Mouse (Mus musculus) lung, postnatal 0 days (tissue): Measurements from ENCODE around the gene Pde4d. TPM values are rescaled to one million over a fixed set of nuclear protein-coding genes. Genes with fewer than 3 reads are reported as not detected.

Source experiments
- ATAC-seq: fragments of 200-750 bp; cut with Nextera tagmentation; 2 replicates; pipeline ENCODE4 v1.8.0; 2017; ENCODE audit warnings: moderate library complexity
- DNase-seq: peaks from one replicate; pipeline ENCODE4 v3.0.0-alpha.2; 2016; ENCODE audit warnings: low spot score
- H3K27ac ChIP-seq: fragments of 300-500 bp; sonication (generic); 2 replicates; pipeline ENCODE4 v1.5.1; 2014; ENCODE audit warnings: antibody characterized with exemption, mild to moderate bottlenecking, low read length, mixed read lengths
- H3K27me3 ChIP-seq: fragments of 300-500 bp; sonication (generic); replicated peaks from 2 replicates; pipeline ENCODE4 v1.6.1; 2014; ENCODE audit warnings: low read length, mixed read lengths; ENCODE audit not compliant: insufficient read depth
- H3K36me3 ChIP-seq: fragments of 300-500 bp; sonication (generic); 2 replicates; pipeline ENCODE4 v1.6.1; 2014; ENCODE audit warnings: low read length, mixed read lengths; ENCODE audit not compliant: insufficient read depth
- H3K4me1 ChIP-seq: fragments of 300-500 bp; sonication (generic); 2 replicates; pipeline ENCODE4 v1.6.1; 2014; ENCODE audit warnings: antibody characterized with exemption, low read depth, low read length, mixed read lengths; ENCODE audit not compliant: insufficient read depth
- H3K4me2 ChIP-seq: fragments of 300-500 bp; sonication (generic); replicated peaks from 2 replicates; pipeline ENCODE4 v1.6.1; 2014; ENCODE audit warnings: low read depth, mild to moderate bottlenecking, low read length, moderate library complexity, mixed read lengths
- H3K4me3 ChIP-seq: fragments of 300-500 bp; sonication (generic); 2 replicates; pipeline ENCODE4 v1.5.1; 2014; ENCODE audit warnings: low read depth, low read length
- H3K9ac ChIP-seq: fragments of 300-500 bp; sonication (generic); replicated peaks from 2 replicates; pipeline ENCODE4 v1.6.1; 2014; ENCODE audit warnings: low read depth, mild to moderate bottlenecking
- H3K9me3 ChIP-seq: fragments of 300-500 bp; sonication (generic); 2 replicates; pipeline ENCODE4 v1.6.1; 2016; ENCODE audit warnings: low read length, mixed read lengths
- CTCF ChIP-seq: IDR thresholded peaks from 2 replicates; pipeline ENCODE4 v1.5.1; 2016; ENCODE audit warnings: antibody characterized with exemption, mild to moderate bottlenecking
- EP300 ChIP-seq: IDR thresholded peaks from 2 replicates; pipeline ENCODE4 v1.6.1; 2016; ENCODE audit warnings: antibody characterized with exemption, mild to moderate bottlenecking, control low read depth
- WGBS: fragments of 180-500 bp; shearing (Covaris S2); extraction: QIAGEN DNeasy Blood & Tissue Kit; methylation state at CpG from one replicate; pipeline ENCODE4 v1.1.7; 2014; 5-methylcytosine and 5-hydroxymethylcytosine counted together
- polyA plus RNA-seq: library from polyadenylated mRNA; unstranded; fragments of >200 nt; fragmentation: Nextera tagmentation; extraction: Ambion mirVana; gene quantifications from 2 replicates; pipeline ENCODE4 v1.2.1, GENCODE M21; 2015

Gene Pde4d
- polyA plus RNA-seq, 1 experiment from 2014 or later: 19.7 TPM

DNA sequence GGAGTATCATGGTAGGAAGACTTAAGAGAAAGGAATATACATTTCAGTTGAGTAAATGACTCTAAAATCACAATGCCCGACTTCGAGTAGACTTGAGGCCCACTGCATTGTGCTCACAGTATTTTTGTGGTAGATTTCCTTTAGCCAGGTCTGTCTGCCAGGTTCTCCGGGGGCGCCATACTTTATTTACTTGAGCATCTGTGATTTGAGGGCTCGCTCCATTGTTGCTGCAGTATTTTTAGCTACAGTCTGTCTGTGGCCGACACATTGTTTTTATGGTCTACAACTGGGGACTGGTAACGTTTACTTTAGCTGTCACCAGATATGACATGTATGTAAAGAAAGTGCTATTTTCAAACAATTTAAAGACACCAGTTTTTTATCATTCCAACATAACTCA lies 359.4 kb downstream of the Pde4d start:
- TF ChIP-seq EP300 (no peak), CTCF (no peak)
- no peaks in the 10 kb centered on the region for H3K27me3 ChIP-seq
- H3K4me1 ChIP-seq: no peaks in the 10 kb centered on the region
- H3K9me3 ChIP-seq: no peaks in the 10 kb centered on the region
- no peaks in the 10 kb centered on the region for H3K36me3 ChIP-seq
- H3K9ac ChIP-seq: no peak overlapping the region
- 60% methylated on average over 7 of the region's 7 CpGs for WGBS
- no peak overlapping the region for H3K4me3 ChIP-seq
- DNase-seq (no peak), ATAC-seq (no peak)
- no peak overlapping the region for H3K4me2 ChIP-seq
- H3K27ac ChIP-seq: no peak overlapping the region

DNA sequence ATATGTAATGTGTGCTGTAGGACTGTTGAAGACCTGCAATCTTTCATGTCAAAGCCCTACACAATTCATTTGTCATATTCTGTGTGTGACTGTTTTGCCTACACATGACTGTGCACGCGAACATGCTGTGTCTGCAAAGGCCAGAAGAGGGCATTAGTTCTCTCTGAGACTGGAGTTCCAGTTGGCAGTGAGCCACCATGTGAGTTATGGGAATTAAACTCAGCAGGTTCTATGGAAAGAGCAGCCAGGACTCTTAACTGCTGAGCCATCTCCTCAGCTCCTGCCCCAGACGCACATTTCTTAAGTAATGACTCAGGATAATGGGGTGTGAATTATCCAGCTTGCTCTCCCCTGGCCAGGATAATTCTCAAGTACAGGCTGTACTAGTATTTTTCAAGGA lies 363.2 kb downstream of the Pde4d start:
- H3K4me3 ChIP-seq: no peak overlapping the region
- no peak overlapping the region for H3K9ac ChIP-seq
- no peaks in the 10 kb centered on the region for H3K36me3 ChIP-seq
- H3K27ac ChIP-seq: no peak overlapping the region
- no peak for TF ChIP-seq EP300
- TF ChIP-seq CTCF: peak; percentile 65
- 48% methylated on average over 3 of the region's 3 CpGs for WGBS
- no peaks in the 10 kb centered on the region for H3K27me3 ChIP-seq
- no peaks in the 10 kb centered on the region for H3K9me3 ChIP-seq
- no peaks in the 10 kb centered on the region for H3K4me1 ChIP-seq
- DNase-seq (peak; percentile 54), ATAC-seq (no peak)
- H3K4me2 ChIP-seq: no peak overlapping the region

DNA sequence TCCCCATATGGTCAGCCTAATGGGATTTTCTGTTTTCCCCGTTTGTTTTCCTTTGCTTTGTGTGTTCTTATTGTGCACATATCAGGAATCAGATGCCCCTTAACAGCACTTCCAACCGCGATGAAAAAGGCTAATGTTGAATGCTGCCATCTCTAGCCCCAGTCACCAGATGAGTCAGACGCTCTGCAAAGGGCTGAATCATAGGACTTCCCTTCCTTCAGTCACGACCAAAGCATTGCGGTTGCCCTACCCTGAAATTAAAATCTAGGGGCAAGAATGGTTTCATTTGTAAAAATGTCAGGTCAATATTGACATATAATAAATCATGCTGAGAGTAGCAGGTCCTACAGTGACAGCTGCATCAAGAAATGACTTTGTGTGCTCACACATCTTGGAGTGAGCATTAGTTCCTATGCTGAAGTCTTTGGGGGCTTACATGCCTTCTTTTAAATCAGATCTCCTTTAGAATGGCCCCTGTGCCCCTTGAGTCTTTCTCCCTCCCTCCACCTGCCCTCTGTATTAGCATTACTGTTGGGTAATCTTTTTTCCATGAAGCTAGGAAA lies 370.2 kb downstream of the Pde4d start:
- DNase-seq (no peak), ATAC-seq (no peak)
- H3K9ac ChIP-seq: no peak overlapping the region
- H3K9me3 ChIP-seq: no peaks in the 10 kb centered on the region
- no peak overlapping the region for H3K27ac ChIP-seq
- WGBS: 66% methylated on average over 6 of the region's 6 CpGs
- no peaks in the 10 kb centered on the region for H3K27me3 ChIP-seq
- no peaks in the 10 kb centered on the region for H3K36me3 ChIP-seq
- no peak overlapping the region for H3K4me2 ChIP-seq
- no peak overlapping the region for H3K4me3 ChIP-seq
- no peaks in the 10 kb centered on the region for H3K4me1 ChIP-seq
- TF ChIP-seq EP300: no peak
- no peak for TF ChIP-seq CTCF

DNA sequence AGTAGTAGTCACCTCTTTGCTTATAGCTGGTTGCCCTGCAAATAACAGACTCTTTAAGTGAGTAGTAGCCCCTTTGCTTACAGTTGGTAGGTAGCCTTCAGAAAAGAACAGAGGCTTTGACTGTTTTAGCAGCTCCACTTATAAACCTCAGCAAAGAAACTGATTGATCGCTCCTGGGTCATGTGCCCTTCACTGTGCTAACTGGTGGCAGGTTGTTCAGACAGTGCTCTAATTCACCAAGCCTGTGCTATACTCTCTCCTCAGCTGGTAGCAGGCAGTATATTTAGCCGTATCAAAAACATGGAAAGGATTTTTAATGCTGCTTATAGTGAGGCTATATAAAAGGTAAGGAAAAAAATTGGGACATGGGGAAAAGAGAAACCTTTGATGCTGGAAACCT lies 370.7 kb downstream of the Pde4d start:
- ATAC-seq: no peak
- WGBS: 69% methylated on average over 2 of the region's 2 CpGs

DNA sequence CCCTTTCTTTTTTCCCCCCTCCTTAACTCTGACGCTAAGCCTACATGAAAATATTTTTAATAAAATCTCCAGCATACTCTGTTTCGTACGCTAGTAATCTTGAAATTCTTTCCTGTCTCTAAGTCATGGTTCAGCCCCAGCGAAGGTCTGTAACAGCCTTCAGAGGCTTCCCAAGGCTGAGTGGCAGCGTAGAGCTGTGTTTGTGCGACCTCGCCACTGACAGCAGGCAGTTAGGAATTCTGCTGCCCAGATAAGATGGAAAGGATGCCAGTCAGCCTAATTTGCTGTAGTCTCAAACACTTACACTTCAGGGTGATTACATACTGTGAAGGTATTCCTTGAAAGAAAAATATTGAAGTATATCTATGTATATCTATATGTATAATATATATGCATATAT lies 371.5 kb downstream of the Pde4d start:
- Histone ChIP-seq H3K36me3 (no peaks in the 10 kb centered on the region), H3K4me3 (no peak overlapping the region), H3K27me3 (no peaks in the 10 kb centered on the region), H3K27ac (no peak overlapping the region), H3K9ac (no peak overlapping the region), H3K9me3 (no peaks in the 10 kb centered on the region), H3K4me2 (no peak overlapping the region), H3K4me1 (no peaks in the 10 kb centered on the region)
- ATAC-seq: no peak
- TF ChIP-seq EP300 (no peak), CTCF (no peak)
- DNase-seq: no peak
- WGBS: 62% methylated on average over 7 of the region's 7 CpGs

More for the DNA sequence above, 370.7 kb downstream of the Pde4d start:
- no peak for DNase-seq
- Histone ChIP-seq H3K36me3 (no peaks in the 10 kb centered on the region), H3K4me3 (no peak overlapping the region), H3K27ac (no peak overlapping the region), H3K4me2 (no peak overlapping the region), H3K4me1 (no peaks in the 10 kb centered on the region), H3K27me3 (no peaks in the 10 kb centered on the region), H3K9ac (no peak overlapping the region), H3K9me3 (no peaks in the 10 kb centered on the region)
- TF ChIP-seq EP300: no peak
- TF ChIP-seq CTCF: no peak

- Histone ChIP-seq H3K27ac (no peak overlapping the region), H3K27me3 (no peaks in the 10 kb centered on the region), H3K36me3 (no peaks in the 10 kb centered on the region), H3K9ac (no peak overlapping the region), H3K4me1 (no peaks in the 10 kb centered on the region), H3K9me3 (no peaks in the 10 kb centered on the region), H3K4me2 (no peak overlapping the region), H3K4me3 (no peak overlapping the region)
- no peak for ATAC-seq
- WGBS: 82% methylated on average over 8 of the region's 8 CpGs
- DNase-seq: no peak
- TF ChIP-seq CTCF (no peak), EP300 (no peak)
These were observed 375.0 kb downstream of the Pde4d start for GRCm38 (mm10) chr13:108824638-108825310.
